Mouse (Mus musculus): ENCODE data around the gene Bcl2l15. TPM values are rescaled to one million over a fixed set of nuclear protein-coding genes. Genes with fewer than 3 reads are reported as not detected.
"Not testable (repeated sequence)": the region's sequence is repeated elsewhere in the genome, so short reads cannot be mapped to it uniquely, and the experiment has no call there.

Gene Bcl2l15
- total RNA-seq, 2 experiments from 2014 or later, result 0.88 to 1.2 TPM

GRCm38 (mm10) chr3:103830681-103831080, 1.7 kb upstream of the Bcl2l15 start:
- not testable (repeated sequence) for DNase-seq (ENCODE audit: low spot score in 2 of 2)

GRCm38 (mm10) chr3:103831146-103831545, 1.3 kb upstream of the Bcl2l15 start:
- no peak for DNase-seq (ENCODE audit: low spot score in 2 of 2)

- DNase-seq (ENCODE audit: low spot score in 2 of 2), result no peak
Observed at GRCm38 (mm10) chr3:103834001-103834400, 1.6 kb downstream of the Bcl2l15 start.

GRCm38 (mm10) chr3:103835272-103835950, 3.0 kb downstream of the Bcl2l15 start:
- DNase-seq (ENCODE audit: low spot score in 2 of 2), result no peak

GRCm38 (mm10) chr3:103835951-103836310, 3.5 kb downstream of the Bcl2l15 start:
- peak in 1 of 2 experiments; percentile 41 for DNase-seq (ENCODE audit: low spot score in 2 of 2)

- DNase-seq (ENCODE audit: low spot score in 2 of 2), result no peak
Observed at GRCm38 (mm10) chr3:103836453-103836852, 4.1 kb downstream of the Bcl2l15 start.

- no peak for DNase-seq (ENCODE audit: low spot score in 2 of 2)
Observed at GRCm38 (mm10) chr3:103839711-103840110, 7.3 kb downstream of the Bcl2l15 start.

GRCm38 (mm10) chr3:103840195-103840594, 7.8 kb downstream of the Bcl2l15 start:
- DNase-seq (ENCODE audit: low spot score in 2 of 2), result not testable (repeated sequence)

- not testable (repeated sequence) for DNase-seq (ENCODE audit: low spot score in 2 of 2)
Observed at GRCm38 (mm10) chr3:103840946-103841345, 8.5 kb downstream of the Bcl2l15 start.

- peak; percentile 39 to 63 for DNase-seq (ENCODE audit: low spot score in 2 of 2)
Observed at GRCm38 (mm10) chr3:103850644-103851363, 18.4 kb downstream of the Bcl2l15 start.

GRCm38 (mm10) chr3:103851481-103851880, 19.1 kb downstream of the Bcl2l15 start:
- no peak for DNase-seq (ENCODE audit: low spot score in 2 of 2)

GRCm38 (mm10) chr3:103851882-103852281, 19.5 kb downstream of the Bcl2l15 start:
- no peak for DNase-seq (ENCODE audit: low spot score in 2 of 2)

GRCm38 (mm10) chr3:103852565-103853299, 20.3 kb downstream of the Bcl2l15 start:
- DNase-seq (ENCODE audit: low spot score in 2 of 2), result peak; percentile 22 to 55

GRCm38 (mm10) chr3:103853804-103854203, 21.4 kb downstream of the Bcl2l15 start:
- DNase-seq (ENCODE audit: low spot score in 2 of 2), result no peak

GRCm38 (mm10) chr3:103857036-103857805, 24.8 kb downstream of the Bcl2l15 start:
- DNase-seq (ENCODE audit: low spot score in 2 of 2), result no peak

- no peak for DNase-seq (ENCODE audit: low spot score in 2 of 2)
Observed at GRCm38 (mm10) chr3:103857977-103858563, 25.7 kb downstream of the Bcl2l15 start.

- DNase-seq (ENCODE audit: low spot score in 2 of 2), result no peak
Observed at GRCm38 (mm10) chr3:103858881-103859801, 26.7 kb downstream of the Bcl2l15 start, which contains the start of gene Ptpn22. Gene Ptpn22, plus strand, starts transcription at chr3:103859795.

GRCm38 (mm10) chr3:103859851-103860391, 27.5 kb downstream of the Bcl2l15 start:
- DNase-seq (ENCODE audit: low spot score in 2 of 2), result no peak

- no peak for DNase-seq (ENCODE audit: low spot score in 2 of 2)
Observed at GRCm38 (mm10) chr3:103862721-103863220, 30.4 kb downstream of the Bcl2l15 start.

Data from layer of hippocampus, postnatal 14 days (tissue).